Mouse (Mus musculus): ENCODE results near the gene Cbln1. TPM values are rescaled to one million over a fixed set of nuclear protein-coding genes. Genes with fewer than 3 reads are reported as not detected.

Cbln1 gene
- polyA plus RNA-seq, 1 experiment, result 0.01 TPM

GRCm38 (mm10) chr8:87477102-87477645 lies 4.8 kb upstream of the Cbln1 start:
- H3K27me3 ChIP-seq (ENCODE audit: control insufficient read depth, insufficient read depth, insufficient read length), result peaks cover 17% of the 10 kb centered on the region

GRCm38 (mm10) chr8:87475551-87475950 lies 3.1 kb upstream of the Cbln1 start:
- TF ChIP-seq USF1 (IDR thresholded peaks at IDR 0.05; ENCODE audit: low read depth) (no peak), SRF (IDR thresholded peaks at IDR 0.05; ENCODE audit: control insufficient read depth, insufficient read length, low read depth) (no peak), MYOD1 (IDR thresholded peaks at IDR 0.05; ENCODE audit: control insufficient read depth in 1 of 3, insufficient read length in 2 of 3, low read depth in 2 of 3) (no peak), CEBPB (IDR thresholded peaks at IDR 0.05; ENCODE audit: insufficient read depth, poor library complexity, severe bottlenecking) (no peak), E2F4 (IDR thresholded peaks at IDR 0.05; ENCODE audit: insufficient read depth) (no peak), MAX (IDR thresholded peaks at IDR 0.05; ENCODE audit: low read depth) (no peak), MYOG (IDR thresholded peaks at IDR 0.05; ENCODE audit: control insufficient read depth in 1 of 3, insufficient read depth in 1 of 3, insufficient read length in 2 of 3, low read depth in 2 of 3) (no peak), REST (IDR thresholded peaks at IDR 0.05; ENCODE audit: insufficient read depth, insufficient read length) (no peak), TCF3 (IDR thresholded peaks at IDR 0.05; ENCODE audit: insufficient read length, low read depth) (no peak), POLR2A (IDR thresholded peaks at IDR 0.05; ENCODE audit: insufficient read length, low read depth) (no peak), TCF12 (IDR thresholded peaks at IDR 0.05; ENCODE audit: insufficient read depth, poor library complexity, severe bottlenecking) (no peak), POLR2AphosphoS2 (IDR thresholded peaks at IDR 0.05; ENCODE audit: insufficient read length, low read depth) (no peak)
- no peak overlapping the region for H3K4me2 ChIP-seq (ENCODE audit: low read depth)
- H3K4me3 ChIP-seq, result no peak overlapping the region

More at GRCm38 (mm10) chr8:87477102-87477645, 4.8 kb upstream of the Cbln1 start:
- no peaks in the 10 kb centered on the region for H3K79me2 ChIP-seq (ENCODE audit: control insufficient read depth, insufficient read depth)
- H3K4me3 ChIP-seq, result no peak overlapping the region
- TF ChIP-seq MYOG (IDR thresholded peaks at IDR 0.05; ENCODE audit: control insufficient read depth in 1 of 3, insufficient read depth in 1 of 3, insufficient read length in 2 of 3, low read depth in 2 of 3), result no peak
- no peak for TF ChIP-seq MAX (IDR thresholded peaks at IDR 0.05; ENCODE audit: low read depth)
- no peak for TF ChIP-seq CEBPB (IDR thresholded peaks at IDR 0.05; ENCODE audit: insufficient read depth, poor library complexity, severe bottlenecking)
- TF ChIP-seq TCF12 (IDR thresholded peaks at IDR 0.05; ENCODE audit: insufficient read depth, poor library complexity, severe bottlenecking), result no peak
- TF ChIP-seq POLR2A (IDR thresholded peaks at IDR 0.05; ENCODE audit: insufficient read length, low read depth), result no peak
- TF ChIP-seq MYOD1 (IDR thresholded peaks at IDR 0.05; ENCODE audit: control insufficient read depth in 1 of 3, insufficient read length in 2 of 3, low read depth in 2 of 3), result no peak
- no peak for TF ChIP-seq REST (IDR thresholded peaks at IDR 0.05; ENCODE audit: insufficient read depth, insufficient read length)
- no peak overlapping the region for H3K4me2 ChIP-seq (ENCODE audit: low read depth)
- no peak overlapping the region for H3ac ChIP-seq (ENCODE audit: control insufficient read depth, insufficient read length)
- H3K36me3 ChIP-seq (ENCODE audit: control insufficient read depth, insufficient read depth), result no peaks in the 10 kb centered on the region

GRCm38 (mm10) chr8:87474379-87474778 lies 2.0 kb upstream of the Cbln1 start:
- no peak for TF ChIP-seq CEBPB (IDR thresholded peaks at IDR 0.05; ENCODE audit: insufficient read depth, poor library complexity, severe bottlenecking)
- no peak for TF ChIP-seq POLR2AphosphoS2 (IDR thresholded peaks at IDR 0.05; ENCODE audit: insufficient read length, low read depth)
- TF ChIP-seq POLR2A (IDR thresholded peaks at IDR 0.05; ENCODE audit: insufficient read length, low read depth), result no peak
- no peak for TF ChIP-seq E2F4 (IDR thresholded peaks at IDR 0.05; ENCODE audit: insufficient read depth)
- no peak for TF ChIP-seq TCF3 (IDR thresholded peaks at IDR 0.05; ENCODE audit: insufficient read length, low read depth)
- TF ChIP-seq MYOG (IDR thresholded peaks at IDR 0.05; ENCODE audit: control insufficient read depth in 1 of 3, insufficient read depth in 1 of 3, insufficient read length in 2 of 3, low read depth in 2 of 3), result no peak
- TF ChIP-seq REST (IDR thresholded peaks at IDR 0.05; ENCODE audit: insufficient read depth, insufficient read length), result no peak
- TF ChIP-seq TCF12 (IDR thresholded peaks at IDR 0.05; ENCODE audit: insufficient read depth, poor library complexity, severe bottlenecking), result no peak
- no peak for TF ChIP-seq SRF (IDR thresholded peaks at IDR 0.05; ENCODE audit: control insufficient read depth, insufficient read length, low read depth)
- no peak for TF ChIP-seq USF1 (IDR thresholded peaks at IDR 0.05; ENCODE audit: low read depth)
- no peak for TF ChIP-seq MYOD1 (IDR thresholded peaks at IDR 0.05; ENCODE audit: control insufficient read depth in 1 of 3, insufficient read length in 2 of 3, low read depth in 2 of 3)
- TF ChIP-seq MAX (IDR thresholded peaks at IDR 0.05; ENCODE audit: low read depth), result no peak
- H3ac ChIP-seq (ENCODE audit: control insufficient read depth, insufficient read length), result no peak overlapping the region
- no peaks in the 10 kb centered on the region for H3K79me2 ChIP-seq (ENCODE audit: control insufficient read depth, insufficient read depth)
- peaks cover 41% of the 10 kb centered on the region for H3K27me3 ChIP-seq (ENCODE audit: control insufficient read depth, insufficient read depth, insufficient read length)
- no peaks in the 10 kb centered on the region for H3K36me3 ChIP-seq (ENCODE audit: control insufficient read depth, insufficient read depth)
- H3K4me3 ChIP-seq, result no peak overlapping the region
- no peak overlapping the region for H3K4me2 ChIP-seq (ENCODE audit: low read depth)

More at GRCm38 (mm10) chr8:87475551-87475950, 3.1 kb upstream of the Cbln1 start:
- no peaks in the 10 kb centered on the region for H3K36me3 ChIP-seq (ENCODE audit: control insufficient read depth, insufficient read depth)
- peaks cover 29% of the 10 kb centered on the region for H3K27me3 ChIP-seq (ENCODE audit: control insufficient read depth, insufficient read depth, insufficient read length)
- H3ac ChIP-seq (ENCODE audit: control insufficient read depth, insufficient read length), result no peak overlapping the region
- H3K79me2 ChIP-seq (ENCODE audit: control insufficient read depth, insufficient read depth), result no peaks in the 10 kb centered on the region

GRCm38 (mm10) chr8:87473940-87474339 lies 1.5 kb upstream of the Cbln1 start:
- no peak for TF ChIP-seq POLR2A (IDR thresholded peaks at IDR 0.05; ENCODE audit: insufficient read length, low read depth)
- TF ChIP-seq POLR2AphosphoS2 (IDR thresholded peaks at IDR 0.05; ENCODE audit: insufficient read length, low read depth), result no peak
- no peak for TF ChIP-seq MAX (IDR thresholded peaks at IDR 0.05; ENCODE audit: low read depth)
- TF ChIP-seq CEBPB (IDR thresholded peaks at IDR 0.05; ENCODE audit: insufficient read depth, poor library complexity, severe bottlenecking), result no peak
- TF ChIP-seq TCF3 (IDR thresholded peaks at IDR 0.05; ENCODE audit: insufficient read length, low read depth), result no peak
- TF ChIP-seq E2F4 (IDR thresholded peaks at IDR 0.05; ENCODE audit: insufficient read depth), result no peak
- no peak for TF ChIP-seq REST (IDR thresholded peaks at IDR 0.05; ENCODE audit: insufficient read depth, insufficient read length)
- no peak for TF ChIP-seq MYOG (IDR thresholded peaks at IDR 0.05; ENCODE audit: control insufficient read depth in 1 of 3, insufficient read depth in 1 of 3, insufficient read length in 2 of 3, low read depth in 2 of 3)
- no peak for TF ChIP-seq USF1 (IDR thresholded peaks at IDR 0.05; ENCODE audit: low read depth)
- TF ChIP-seq SRF (IDR thresholded peaks at IDR 0.05; ENCODE audit: control insufficient read depth, insufficient read length, low read depth), result no peak
- no peak for TF ChIP-seq TCF12 (IDR thresholded peaks at IDR 0.05; ENCODE audit: insufficient read depth, poor library complexity, severe bottlenecking)
- no peak for TF ChIP-seq MYOD1 (IDR thresholded peaks at IDR 0.05; ENCODE audit: control insufficient read depth in 1 of 3, insufficient read length in 2 of 3, low read depth in 2 of 3)
- Histone ChIP-seq H3K79me2 (ENCODE audit: control insufficient read depth, insufficient read depth) (no peaks in the 10 kb centered on the region), H3K36me3 (ENCODE audit: control insufficient read depth, insufficient read depth) (no peaks in the 10 kb centered on the region), H3K4me2 (ENCODE audit: low read depth) (no peak overlapping the region), H3K27me3 (ENCODE audit: control insufficient read depth, insufficient read depth, insufficient read length) (peaks cover 45% of the 10 kb centered on the region), H3ac (ENCODE audit: control insufficient read depth, insufficient read length) (no peak overlapping the region), H3K4me3 (no peak overlapping the region)
